Mouse (Mus musculus) ZHBTc4 (cell line): ENCODE results near the gene Nipsnap2.

Source experiments
- DNase-seq: peaks from one replicate; pipeline ENCODE4 v3.0.0-alpha.2; 2011; ENCODE audit warnings: low read depth, low spot score

The Nipsnap2 gene

GRCm38 (mm10) chr5:129724834-129725773 is at the start of gene Nipsnap2:
TSS of gene Nipsnap2 (plus strand) at chr5:129725063.
- DNase-seq: peak; percentile 95

GRCm38 (mm10) chr5:129685141-129685540 is 39.7 kb upstream of the Nipsnap2 start:
- peak; percentile 18 for DNase-seq

- no peak for DNase-seq
Observed at GRCm38 (mm10) chr5:129687621-129688020, 37.2 kb upstream of the Nipsnap2 start.

GRCm38 (mm10) chr5:129690528-129690927 is 34.3 kb upstream of the Nipsnap2 start:
- no peak for DNase-seq

- peak; percentile 23 for DNase-seq
Observed at GRCm38 (mm10) chr5:129700506-129700905, 24.4 kb upstream of the Nipsnap2 start.

- DNase-seq: no peak
Observed at GRCm38 (mm10) chr5:129701706-129702105, 23.2 kb upstream of the Nipsnap2 start.

- no peak for DNase-seq
Observed at GRCm38 (mm10) chr5:129703368-129703767, 21.5 kb upstream of the Nipsnap2 start.

GRCm38 (mm10) chr5:129708412-129708811 is 16.5 kb upstream of the Nipsnap2 start, which contains the start of gene Sept14:
TSS of gene Sept14 (minus strand) at chr5:129708512.
- DNase-seq: no peak

- peak; percentile 98 for DNase-seq
Observed at GRCm38 (mm10) chr5:129715326-129715861, 9.5 kb upstream of the Nipsnap2 start, which contains the start of gene Mrps17. TSS of gene Mrps17 (plus strand) at chr5:129715497.

- DNase-seq: peak; percentile 59
Observed at GRCm38 (mm10) chr5:129717016-129717415, 7.8 kb upstream of the Nipsnap2 start.

GRCm38 (mm10) chr5:129720176-129720575 is 4.7 kb upstream of the Nipsnap2 start:
- DNase-seq: no peak

GRCm38 (mm10) chr5:129724268-129724667 is 595 bp upstream of the Nipsnap2 start:
- no peak for DNase-seq

GRCm38 (mm10) chr5:129725774-129726392 is 1.0 kb downstream of the Nipsnap2 start:
- DNase-seq: peak; percentile 25

GRCm38 (mm10) chr5:129726784-129727183 is 1.9 kb downstream of the Nipsnap2 start:
- DNase-seq: peak; percentile 68

- no peak for DNase-seq
Observed at GRCm38 (mm10) chr5:129729286-129729685, 4.4 kb downstream of the Nipsnap2 start.

GRCm38 (mm10) chr5:129730344-129730743 is 5.5 kb downstream of the Nipsnap2 start:
- peak; percentile 28 for DNase-seq

- no peak for DNase-seq
Observed at GRCm38 (mm10) chr5:129731021-129731420, 6.2 kb downstream of the Nipsnap2 start.

GRCm38 (mm10) chr5:129740976-129741375 is 16.1 kb downstream of the Nipsnap2 start:
- peak; percentile 79 for DNase-seq

GRCm38 (mm10) chr5:129742903-129743488 is 18.1 kb downstream of the Nipsnap2 start:
- DNase-seq: no peak

GRCm38 (mm10) chr5:129744050-129744449 is 19.2 kb downstream of the Nipsnap2 start:
- no peak for DNase-seq

GRCm38 (mm10) chr5:129756886-129757285 is 32.0 kb downstream of the Nipsnap2 start:
- peak; percentile 56 for DNase-seq
